Mouse (Mus musculus) cerebellum, adult 8-10 months (tissue): ENCODE data around the gene Stt3b.

Experiments used
- DNase-seq: peaks from one replicate; pipeline ENCODE4 v3.0.0; 2022

Gene Stt3b

GRCm38 (mm10) chr9:115317049-115317448 lies 6.8 kb upstream of the Stt3b start:
- DNase-seq = no peak

- no peak for DNase-seq
These were observed 4.3 kb upstream of the Stt3b start for GRCm38 (mm10) chr9:115314556-115314955.

- DNase-seq = no peak
These were observed 3.6 kb upstream of the Stt3b start for GRCm38 (mm10) chr9:115313830-115314229.

GRCm38 (mm10) chr9:115311223-115311520 lies 951 bp upstream of the Stt3b start:
- DNase-seq = peak; percentile 30

GRCm38 (mm10) chr9:115309977-115310345 lies 260 bp downstream of the Stt3b start:
- DNase-seq = no peak

- DNase-seq = peak; percentile 20
These were observed 745 bp downstream of the Stt3b start for GRCm38 (mm10) chr9:115309381-115309971.

GRCm38 (mm10) chr9:115308941-115309380 lies 1.3 kb downstream of the Stt3b start:
- peak; percentile 13 for DNase-seq

GRCm38 (mm10) chr9:115308401-115308800 lies 1.8 kb downstream of the Stt3b start:
- no peak for DNase-seq

GRCm38 (mm10) chr9:115306202-115306601 lies 4.0 kb downstream of the Stt3b start:
- DNase-seq = no peak

GRCm38 (mm10) chr9:115304149-115304548 lies 6.1 kb downstream of the Stt3b start:
- DNase-seq = no peak

- DNase-seq = no peak
These were observed 8.6 kb downstream of the Stt3b start for GRCm38 (mm10) chr9:115301593-115301992.

- no peak for DNase-seq
These were observed 9.1 kb downstream of the Stt3b start for GRCm38 (mm10) chr9:115301002-115301579.

GRCm38 (mm10) chr9:115296738-115297137 lies 13.5 kb downstream of the Stt3b start:
- no peak for DNase-seq

- DNase-seq = no peak
These were observed 16.2 kb downstream of the Stt3b start for GRCm38 (mm10) chr9:115293920-115294594.

- DNase-seq = no peak
These were observed 22.3 kb downstream of the Stt3b start for GRCm38 (mm10) chr9:115287774-115288434.

- DNase-seq = no peak
These were observed 25.8 kb downstream of the Stt3b start for GRCm38 (mm10) chr9:115284385-115284784.

- DNase-seq = no peak
These were observed 26.8 kb downstream of the Stt3b start for GRCm38 (mm10) chr9:115283403-115283802.

- DNase-seq = no peak
These were observed 31.6 kb downstream of the Stt3b start for GRCm38 (mm10) chr9:115278641-115279040.

GRCm38 (mm10) chr9:115274806-115275205 lies 35.4 kb downstream of the Stt3b start:
- DNase-seq = no peak

- no peak for DNase-seq
These were observed 37.0 kb downstream of the Stt3b start for GRCm38 (mm10) chr9:115273095-115273649.

GRCm38 (mm10) chr9:115272451-115272850 lies 37.8 kb downstream of the Stt3b start:
- DNase-seq = peak; percentile 30

GRCm38 (mm10) chr9:115271556-115271955 lies 38.7 kb downstream of the Stt3b start:
- DNase-seq = no peak

- no peak for DNase-seq
These were observed 48.3 kb downstream of the Stt3b start for GRCm38 (mm10) chr9:115261896-115262295.

GRCm38 (mm10) chr9:115261456-115261855 lies 48.8 kb downstream of the Stt3b start:
- DNase-seq = peak; percentile 14
